Comparison of ENCODE assay signal across 33 mouse cellular contexts in the genomic region with DNA sequence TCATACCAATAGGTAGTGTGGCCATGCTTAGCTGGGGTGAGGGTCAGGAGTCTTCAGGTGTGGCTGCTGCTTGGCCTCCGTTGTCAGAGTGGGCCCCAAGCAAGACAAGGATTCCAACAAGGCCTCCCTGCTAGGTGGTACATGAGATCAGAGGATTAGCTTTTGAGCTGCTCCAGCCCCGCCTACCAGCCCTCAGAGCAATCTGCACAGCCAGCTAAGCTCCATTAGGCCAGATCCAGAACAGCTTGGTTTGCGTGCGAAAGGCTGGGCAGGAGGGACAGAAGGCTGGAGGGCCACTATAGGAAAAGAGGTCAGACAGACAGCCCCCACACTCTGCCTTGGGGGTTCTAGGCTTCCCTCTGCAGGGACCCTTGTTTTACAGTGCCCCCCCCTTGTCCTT. TPM values are rescaled to one million over a fixed set of nuclear protein-coding genes. Genes with fewer than 3 reads are reported as not detected.
A peak's percentile ranks its signal among the peaks of the same experiment; 100 is the strongest.
DNase-seq lines count a peak whose midpoint lies in the region; ATAC-seq and TF ChIP-seq lines count a peak whose summit lies in the region.
"Had no signal": no experiment of that assay in that cellular context is flagged by ENCODE, and none has a peak within 500 bp of the region (broad histone marks: within the 10 kb centered on the region; RNA-seq: fewer than 3 reads in every experiment).

No protein-coding gene starts in this region.

- TF ChIP-seq CTCF in hindbrain, postnatal 0 days (IDR thresholded peaks at IDR 0.05; ENCODE audit: low read depth): no peak

- 40% methylated on average over 4 of the region's 4 CpGs for WGBS in hindbrain, postnatal 0 days
- WGBS in hindbrain, embryonic 13.5 days: 39% methylated on average over 4 of the region's 4 CpGs
- WGBS in midbrain, embryonic 10.5 days: 4% methylated on average over 4 of the region's 4 CpGs
- 21% methylated on average over 4 of the region's 4 CpGs for WGBS in midbrain, embryonic 15.5 days
- 14% methylated on average over 4 of the region's 4 CpGs for WGBS in midbrain, embryonic 14.5 days
- WGBS in midbrain, embryonic 11.5 days: 13% methylated on average over 4 of the region's 4 CpGs

- no peak overlapping the region for H3K27ac ChIP-seq in hindbrain, postnatal 0 days
- no peak overlapping the region for H3K27ac ChIP-seq in hindbrain, embryonic 13.5 days
- H3K27ac ChIP-seq in midbrain, embryonic 10.5 days (replicated peaks): no peak overlapping the region
- H3K27ac ChIP-seq in midbrain, embryonic 15.5 days: no peak overlapping the region
- H3K27ac ChIP-seq in midbrain, embryonic 14.5 days (replicated peaks; ENCODE audit: low read depth, low read length): no peak overlapping the region
- H3K27ac ChIP-seq in midbrain, embryonic 11.5 days (ENCODE audit: low read depth, low read length): no peak overlapping the region
- H3K27ac ChIP-seq: forebrain, embryonic 10.5 days; forebrain, embryonic 13.5 days; gastrocnemius, adult 2 months; heart, embryonic 15.5 days; hindbrain, embryonic 10.5 days; hindbrain, embryonic 14.5 days had no signal

- H3K4me2 ChIP-seq in hindbrain, postnatal 0 days (ENCODE audit: low read depth, low read length): no peak overlapping the region
- H3K4me2 ChIP-seq in hindbrain, embryonic 13.5 days: no peak overlapping the region
- H3K4me2 ChIP-seq in midbrain, embryonic 15.5 days: no peak overlapping the region
- H3K4me2 ChIP-seq in midbrain, embryonic 14.5 days (ENCODE audit: low read length): no peak overlapping the region
- no peak overlapping the region for H3K4me2 ChIP-seq in midbrain, embryonic 11.5 days
- H3K4me2 ChIP-seq: forebrain, embryonic 13.5 days; heart, embryonic 12.5 days; heart, embryonic 15.5 days; hindbrain, embryonic 14.5 days had no signal

- H3K9ac ChIP-seq in hindbrain, postnatal 0 days (replicated peaks; ENCODE audit: low read length): no peak overlapping the region
- no peak overlapping the region for H3K9ac ChIP-seq in hindbrain, embryonic 13.5 days
- H3K9ac ChIP-seq in midbrain, embryonic 15.5 days: no peak overlapping the region
- H3K9ac ChIP-seq in midbrain, embryonic 14.5 days (replicated peaks; ENCODE audit: low read length): no peak overlapping the region
- H3K9ac ChIP-seq in midbrain, embryonic 11.5 days (ENCODE audit: low read length): no peak overlapping the region
- H3K9ac ChIP-seq: forebrain, embryonic 13.5 days; forebrain, postnatal 0 days; heart, embryonic 12.5 days; heart, embryonic 15.5 days; hindbrain, embryonic 14.5 days had no signal

- peaks cover 22% of the 10 kb centered on the region for H3K4me1 ChIP-seq in hindbrain, postnatal 0 days (ENCODE audit: insufficient read depth, low read length)
- peaks cover 70% of the 10 kb centered on the region for H3K4me1 ChIP-seq in hindbrain, embryonic 13.5 days (replicated peaks)
- peaks cover 65% of the 10 kb centered on the region for H3K4me1 ChIP-seq in midbrain, embryonic 10.5 days
- H3K4me1 ChIP-seq in midbrain, embryonic 15.5 days: peaks cover 55% of the 10 kb centered on the region
- H3K4me1 ChIP-seq in midbrain, embryonic 14.5 days (ENCODE audit: control insufficient read depth, insufficient read depth, low read length): peaks cover 49% of the 10 kb centered on the region
- peaks cover 39% of the 10 kb centered on the region for H3K4me1 ChIP-seq in midbrain, embryonic 11.5 days (ENCODE audit: control insufficient read depth, insufficient read depth, low read length)

- no peaks in the 10 kb centered on the region for H3K36me3 ChIP-seq in hindbrain, postnatal 0 days (ENCODE audit: insufficient read depth, low read length)
- H3K36me3 ChIP-seq in hindbrain, embryonic 13.5 days: peaks cover 9% of the 10 kb centered on the region
- no peaks in the 10 kb centered on the region for H3K36me3 ChIP-seq in midbrain, embryonic 10.5 days
- no peaks in the 10 kb centered on the region for H3K36me3 ChIP-seq in midbrain, embryonic 15.5 days (replicated peaks)
- 0 out of 2 replicates have a peak, but pooled peaks cover 5% of the 10 kb centered on the region for H3K36me3 ChIP-seq in midbrain, embryonic 14.5 days (ENCODE audit: control insufficient read depth, insufficient read depth, low read length)
- no peaks in the 10 kb centered on the region for H3K36me3 ChIP-seq in midbrain, embryonic 11.5 days (ENCODE audit: control insufficient read depth, insufficient read depth, low read length)
- H3K36me3 ChIP-seq: forebrain, embryonic 10.5 days; G1E; heart, embryonic 15.5 days had no signal

- no peak overlapping the region for H3K4me3 ChIP-seq in hindbrain, postnatal 0 days (ENCODE audit: low read length)
- no peak overlapping the region for H3K4me3 ChIP-seq in hindbrain, embryonic 13.5 days
- H3K4me3 ChIP-seq in midbrain, embryonic 10.5 days: no peak overlapping the region
- H3K4me3 ChIP-seq in midbrain, embryonic 15.5 days: no peak overlapping the region
- no peak overlapping the region for H3K4me3 ChIP-seq in midbrain, embryonic 14.5 days (replicated peaks; ENCODE audit: low read depth, low read length)
- no peak overlapping the region for H3K4me3 ChIP-seq in midbrain, embryonic 11.5 days (ENCODE audit: low read depth, low read length)
- H3K4me3 ChIP-seq: forebrain, embryonic 10.5 days; forebrain, embryonic 13.5 days; gastrocnemius, adult 2 months; heart, embryonic 12.5 days; heart, embryonic 15.5 days; hindbrain, embryonic 10.5 days had no signal

- H3K9me3 ChIP-seq in hindbrain, postnatal 0 days (ENCODE audit: low read length): no peaks in the 10 kb centered on the region
- H3K9me3 ChIP-seq in hindbrain, embryonic 13.5 days: no peaks in the 10 kb centered on the region
- H3K9me3 ChIP-seq in midbrain, embryonic 10.5 days (replicated peaks): no peaks in the 10 kb centered on the region
- no peaks in the 10 kb centered on the region for H3K9me3 ChIP-seq in midbrain, embryonic 15.5 days
- no peaks in the 10 kb centered on the region for H3K9me3 ChIP-seq in midbrain, embryonic 14.5 days (ENCODE audit: control insufficient read depth, low read length)
- H3K9me3 ChIP-seq in midbrain, embryonic 11.5 days (ENCODE audit: control insufficient read depth, low read length): no peaks in the 10 kb centered on the region
- H3K9me3 ChIP-seq: forebrain, embryonic 10.5 days; forebrain, embryonic 13.5 days; G1E; heart, embryonic 12.5 days; heart, embryonic 15.5 days; hindbrain, embryonic 10.5 days had no signal

- H3K27me3 ChIP-seq in hindbrain, postnatal 0 days (ENCODE audit: insufficient read depth, low read length): no peaks in the 10 kb centered on the region
- peaks cover 58% of the 10 kb centered on the region for H3K27me3 ChIP-seq in hindbrain, embryonic 13.5 days
- H3K27me3 ChIP-seq in midbrain, embryonic 10.5 days (ENCODE audit: low read depth, poor library complexity, severe bottlenecking): peaks cover 77% of the 10 kb centered on the region
- peaks cover 12% of the 10 kb centered on the region; the same call in 1 of the 2 replicates for H3K27me3 ChIP-seq in midbrain, embryonic 15.5 days (replicated peaks)
- H3K27me3 ChIP-seq in midbrain, embryonic 14.5 days (ENCODE audit: control insufficient read depth, insufficient read depth, low read length): no peaks in the 10 kb centered on the region
- no peaks in the 10 kb centered on the region for H3K27me3 ChIP-seq in midbrain, embryonic 11.5 days (ENCODE audit: control insufficient read depth, insufficient read depth, low read length)
- H3K27me3 ChIP-seq: heart, embryonic 12.5 days had no signal

- peak; percentile 37 for DNase-seq in hindbrain, postnatal 0 days (ENCODE audit: low spot score)
- peak; percentile 32 for DNase-seq in midbrain, embryonic 10.5 days (ENCODE audit: low spot score)
- peak; percentile 45 for DNase-seq in midbrain, embryonic 14.5 days
- DNase-seq in midbrain, embryonic 11.5 days (ENCODE audit: low spot score, missing footprints): no peak
- DNase-seq in retina, postnatal 7 days (ENCODE audit: low read depth, low spot score): peak; percentile 75
- DNase-seq in c-Kit-positive CD71-positive TER-119-positive erythroid progenitor cells, embryonic 14.5 days (ENCODE audit: low spot score): no peak
- DNase-seq: adrenal gland, postnatal 10 days; adrenal gland, postnatal 36 days; B cell, adult 2 months; cerebellum, adult 11 months; cerebellum, adult 2 months; cerebellum, postnatal 14 days; forebrain, postnatal 0 days; gastrocnemius, adult 2 months; gastrocnemius, postnatal 25 days; heart, adult 18-20 months; heart, postnatal 10 days; heart, postnatal 36 days had no signal

- no peak for ATAC-seq in hindbrain, postnatal 0 days
- ATAC-seq in hindbrain, embryonic 13.5 days (ENCODE audit: low FRiP score): no peak
- no peak for ATAC-seq in midbrain, embryonic 15.5 days (replicated peaks)
- ATAC-seq in midbrain, embryonic 14.5 days (ENCODE audit: low FRiP score, low TSS enrichment): no peak
- no peak for ATAC-seq in midbrain, embryonic 11.5 days (ENCODE audit: low FRiP score)
- ATAC-seq: forebrain, embryonic 13.5 days; forebrain, postnatal 0 days; Patski had no signal

RNA-seq across cellular contexts. Expression of a gene that starts 32.1 kb away (rescaled TPM):
- 82.1 and 111 TPM in 2 replicates for total RNA-seq in hindbrain, postnatal 0 days (2014; rRNA removed)
- polyA plus RNA-seq in hindbrain, postnatal 0 days (2015; fragmentation: Nextera tagmentation; extraction: Ambion mirVana): 4.8 and 5.7 TPM in 2 replicates
- polyA plus RNA-seq in hindbrain, embryonic 13.5 days (2015; fragmentation: Nextera tagmentation; extraction: Ambion mirVana): 9.7 and 10.2 TPM in 2 replicates
- 2.1 and 3.6 TPM in 2 replicates for polyA plus RNA-seq in midbrain, embryonic 10.5 days (2016; fragmentation: Nextera tagmentation; extraction: Ambion mirVana)
- 14.2 and 15.7 TPM in 2 replicates for polyA plus RNA-seq in midbrain, embryonic 15.5 days (2015; fragmentation: Nextera tagmentation; extraction: Ambion mirVana)
- 11.3 and 15.0 TPM in 2 replicates for polyA plus RNA-seq in midbrain, embryonic 14.5 days (2014; fragmentation: Nextera tagmentation; extraction: Ambion mirVana)
- 3.5 and 4.3 TPM in 2 replicates for polyA plus RNA-seq in midbrain, embryonic 11.5 days (2014; fragmentation: Nextera tagmentation; extraction: Ambion mirVana)
- polyA plus RNA-seq: G1E had no signal

RNA-seq across cellular contexts. Expression of a gene that starts 32.4 kb away (rescaled TPM):
- total RNA-seq in hindbrain, postnatal 0 days (2014; rRNA removed): 0.21 TPM in 1 of 2 replicates, not detected in the other
- polyA plus RNA-seq in hindbrain, postnatal 0 days (2015; fragmentation: Nextera tagmentation; extraction: Ambion mirVana): 0.65 and 1.5 TPM in 2 replicates
- 0.85 and 0.90 TPM in 2 replicates for polyA plus RNA-seq in hindbrain, embryonic 13.5 days (2015; fragmentation: Nextera tagmentation; extraction: Ambion mirVana)
- not detected in 2 replicates for polyA plus RNA-seq in midbrain, embryonic 10.5 days (2016; fragmentation: Nextera tagmentation; extraction: Ambion mirVana)
- 0.79 and 0.93 TPM in 2 replicates for polyA plus RNA-seq in midbrain, embryonic 15.5 days (2015; fragmentation: Nextera tagmentation; extraction: Ambion mirVana)
- polyA plus RNA-seq in midbrain, embryonic 14.5 days (2014; fragmentation: Nextera tagmentation; extraction: Ambion mirVana): 0.61 and 1.2 TPM in 2 replicates
- not detected in 2 replicates for polyA plus RNA-seq in midbrain, embryonic 11.5 days (2014; fragmentation: Nextera tagmentation; extraction: Ambion mirVana)
- total RNA-seq: adrenal gland, postnatal 10 days; adrenal gland, postnatal 36 days; CH12.LX; forebrain, postnatal 0 days; gastrocnemius, postnatal 25 days; heart, adult 18-20 months; heart, postnatal 10 days had no signal
- polyA plus RNA-seq: cerebellum, adult 2 months; forebrain, embryonic 10.5 days; frontal cortex, adult 2 months; G1E; gonadal fat pad, adult 2 months; heart, embryonic 12.5 days; Patski had no signal

RNA-seq across cellular contexts. Expression of a gene that starts 35.4 kb away (rescaled TPM):
- total RNA-seq in hindbrain, postnatal 0 days (2014; rRNA removed): 0.21 TPM in 1 of 2 replicates, not detected in the other
- 0.72 and 1.8 TPM in 2 replicates for polyA plus RNA-seq in hindbrain, postnatal 0 days (2015; fragmentation: Nextera tagmentation; extraction: Ambion mirVana)
- 0.14 TPM in 1 of 2 replicates, not detected in the other for polyA plus RNA-seq in hindbrain, embryonic 13.5 days (2015; fragmentation: Nextera tagmentation; extraction: Ambion mirVana)
- polyA plus RNA-seq in midbrain, embryonic 10.5 days (2016; fragmentation: Nextera tagmentation; extraction: Ambion mirVana): not detected in 2 replicates
- 0.15 and 0.70 TPM in 2 replicates for polyA plus RNA-seq in midbrain, embryonic 15.5 days (2015; fragmentation: Nextera tagmentation; extraction: Ambion mirVana)
- polyA plus RNA-seq in midbrain, embryonic 14.5 days (2014; fragmentation: Nextera tagmentation; extraction: Ambion mirVana): 0.20 TPM in 1 of 2 replicates, not detected in the other
- not detected in 2 replicates for polyA plus RNA-seq in midbrain, embryonic 11.5 days (2014; fragmentation: Nextera tagmentation; extraction: Ambion mirVana)
- total RNA-seq: CH12.LX had no signal
- polyA plus RNA-seq: cerebellum, adult 2 months; embryonic facial prominence, embryonic 11.5 days; forebrain, embryonic 10.5 days; forebrain, embryonic 13.5 days; frontal cortex, adult 2 months; G1E; heart, embryonic 12.5 days; hindbrain, embryonic 10.5 days; Patski had no signal

RNA-seq across cellular contexts. Expression of a gene that starts 52.9 kb away (rescaled TPM):
- total RNA-seq in hindbrain, postnatal 0 days (2014; rRNA removed): 5.7 and 7.4 TPM in 2 replicates
- 2.3 and 3.2 TPM in 2 replicates for polyA plus RNA-seq in hindbrain, postnatal 0 days (2015; fragmentation: Nextera tagmentation; extraction: Ambion mirVana)
- polyA plus RNA-seq in hindbrain, embryonic 13.5 days (2015; fragmentation: Nextera tagmentation; extraction: Ambion mirVana): 1.1 and 2.0 TPM in 2 replicates
- polyA plus RNA-seq in midbrain, embryonic 10.5 days (2016; fragmentation: Nextera tagmentation; extraction: Ambion mirVana): 0.17 and 0.38 TPM in 2 replicates
- polyA plus RNA-seq in midbrain, embryonic 15.5 days (2015; fragmentation: Nextera tagmentation; extraction: Ambion mirVana): 1.2 TPM in 2 replicates
- polyA plus RNA-seq in midbrain, embryonic 14.5 days (2014; fragmentation: Nextera tagmentation; extraction: Ambion mirVana): 0.46 and 0.50 TPM in 2 replicates
- polyA plus RNA-seq in midbrain, embryonic 11.5 days (2014; fragmentation: Nextera tagmentation; extraction: Ambion mirVana): 0.12 TPM in 1 of 2 replicates, not detected in the other
- total RNA-seq: adrenal gland, adult 18-20 months; adrenal gland, postnatal 10 days; adrenal gland, postnatal 36 days; CH12.LX; G1E; gastrocnemius, adult 2 months; gastrocnemius, postnatal 25 days; heart, postnatal 10 days had no signal
- polyA plus RNA-seq: embryonic facial prominence, embryonic 11.5 days; forebrain, embryonic 10.5 days; G1E; Patski had no signal

RNA-seq across cellular contexts. Expression of a gene that starts 56.1 kb away (rescaled TPM):
- not detected in 2 replicates for total RNA-seq in hindbrain, postnatal 0 days (2014; rRNA removed)
- not detected in 2 replicates for polyA plus RNA-seq in hindbrain, postnatal 0 days (2015; fragmentation: Nextera tagmentation; extraction: Ambion mirVana)
- polyA plus RNA-seq in hindbrain, embryonic 13.5 days (2015; fragmentation: Nextera tagmentation; extraction: Ambion mirVana): 0.08 TPM in 1 of 2 replicates, not detected in the other
- polyA plus RNA-seq in midbrain, embryonic 10.5 days (2016; fragmentation: Nextera tagmentation; extraction: Ambion mirVana): not detected in 2 replicates
- polyA plus RNA-seq in midbrain, embryonic 15.5 days (2015; fragmentation: Nextera tagmentation; extraction: Ambion mirVana): not detected in 2 replicates
- polyA plus RNA-seq in midbrain, embryonic 14.5 days (2014; fragmentation: Nextera tagmentation; extraction: Ambion mirVana): not detected in 2 replicates
- polyA plus RNA-seq in midbrain, embryonic 11.5 days (2014; fragmentation: Nextera tagmentation; extraction: Ambion mirVana): not detected in 2 replicates
- total RNA-seq: CH12.LX; forebrain, postnatal 0 days had no signal
- polyA plus RNA-seq: cerebellum, adult 2 months; embryonic facial prominence, embryonic 11.5 days; forebrain, embryonic 10.5 days; forebrain, embryonic 13.5 days; frontal cortex, adult 2 months; heart, embryonic 12.5 days; hindbrain, embryonic 10.5 days; hindbrain, embryonic 14.5 days; Patski had no signal

Comparison
In these comparisons a context has a peak if more than half of its experiments do, and no peak if none do; other contexts are left out.
1. DNase-seq: peak in hindbrain, postnatal 0 days (single experiment), midbrain, embryonic 10.5 days (single experiment), midbrain, embryonic 14.5 days (single experiment) and retina, postnatal 7 days (single experiment); none in midbrain, embryonic 11.5 days (single experiment) and c-Kit-positive CD71-positive TER-119-positive erythroid progenitor cells, embryonic 14.5 days (single experiment).